Mouse (Mus musculus) gastrocnemius, postnatal 36 days (tissue): ENCODE measurements at regions not wholly inside any gene's neighbourhood (a gene's known extent, or its start where the extent isn't known, plus 50 kb on each side); places are given as distances from the start of the nearest gene placed in this dataset.

ENCODE experiments used
- DNase-seq, 2 experiments: peaks; one replicate each; pipeline ENCODE4 v3.0.0; 2022
- intact Hi-C: fragments of 180-260 bp; cut with DNase I; formaldehyde crosslinking; loops from one replicate; pipeline ENCODE4 v1.15.1; 2025

DNA sequence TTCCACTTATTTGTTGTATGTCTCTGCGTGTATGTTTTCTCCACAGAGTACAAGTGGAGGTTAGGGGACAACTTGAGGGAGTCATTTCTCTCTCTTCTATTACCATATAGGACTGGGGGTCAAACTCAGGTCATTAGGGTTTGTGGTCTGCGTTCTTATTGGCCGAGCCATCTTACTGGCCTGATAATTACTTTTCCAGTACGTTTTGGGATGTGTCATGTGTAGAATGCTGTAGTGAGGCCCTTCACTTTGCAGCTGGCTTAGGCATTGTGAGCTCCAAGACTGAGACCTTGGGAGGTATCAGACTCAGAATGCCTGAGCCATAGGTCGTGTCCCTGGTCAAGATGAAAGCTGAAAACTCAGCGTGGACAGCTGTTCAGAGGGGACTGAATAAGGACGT is 161.7 kb upstream of the 4931429L15Rik start:
- intact Hi-C loops, result no loop called here
- DNase-seq, result no peak

DNA sequence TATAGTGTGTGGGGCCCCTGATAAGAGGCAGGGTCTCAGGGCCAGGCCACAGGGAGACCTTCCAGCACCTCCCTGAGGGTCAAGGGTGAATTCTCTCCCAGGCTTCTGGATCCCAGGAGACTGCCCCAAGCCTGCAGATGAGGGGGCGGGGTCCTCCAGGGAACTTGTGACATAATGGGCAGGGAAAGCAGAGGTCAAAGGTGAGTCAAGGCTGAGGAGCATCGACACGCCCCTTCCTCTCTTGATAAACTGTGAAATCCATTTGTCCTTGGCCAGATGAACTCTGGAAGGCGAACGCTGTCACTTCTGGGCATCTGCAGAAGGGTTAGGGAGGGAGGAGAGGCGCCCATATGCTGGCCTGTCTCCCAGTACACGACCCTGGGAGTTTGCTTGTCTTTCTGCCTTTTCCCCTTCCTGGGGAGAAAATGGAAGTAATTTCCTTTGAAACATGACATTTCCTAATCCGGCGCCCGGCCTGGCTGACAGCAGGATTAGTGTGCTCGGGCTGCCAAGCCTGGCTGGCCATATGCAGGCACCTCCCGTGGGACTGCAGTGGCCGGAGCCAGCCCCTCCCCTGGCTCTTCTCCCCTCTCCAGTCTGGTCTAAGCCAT is 160.4 kb upstream of the 4931429L15Rik start:
- intact Hi-C loops, result no loop called here
- DNase-seq, result no peak

- intact Hi-C loops, result no loop called here
- DNase-seq, result no peak
Observed at GRCm38 (mm10) chr9:46478611-46479010, 158.8 kb upstream of the 4931429L15Rik start.

DNA sequence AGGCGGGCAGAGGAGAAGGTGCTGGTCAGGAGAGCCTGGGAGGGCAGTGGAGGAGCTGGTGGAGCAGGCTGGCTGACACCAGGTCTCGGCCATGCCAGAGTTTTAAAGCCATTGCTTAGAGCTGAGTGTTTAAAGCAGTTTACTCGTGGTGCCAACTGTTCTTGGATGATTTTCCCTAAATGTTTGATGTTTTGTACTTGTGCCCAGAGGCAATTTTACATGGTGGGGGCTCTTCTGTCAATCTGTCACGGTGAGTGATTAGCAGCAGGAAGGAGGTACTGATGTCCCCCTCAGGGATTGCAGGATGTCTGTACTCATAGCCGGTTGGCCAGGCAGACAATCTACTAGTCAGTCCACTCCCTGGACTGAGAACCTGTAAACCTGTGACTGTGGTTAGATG is 156.7 kb upstream of the 4931429L15Rik start:
- no peak for DNase-seq
- intact Hi-C loops, result no loop called here

DNA sequence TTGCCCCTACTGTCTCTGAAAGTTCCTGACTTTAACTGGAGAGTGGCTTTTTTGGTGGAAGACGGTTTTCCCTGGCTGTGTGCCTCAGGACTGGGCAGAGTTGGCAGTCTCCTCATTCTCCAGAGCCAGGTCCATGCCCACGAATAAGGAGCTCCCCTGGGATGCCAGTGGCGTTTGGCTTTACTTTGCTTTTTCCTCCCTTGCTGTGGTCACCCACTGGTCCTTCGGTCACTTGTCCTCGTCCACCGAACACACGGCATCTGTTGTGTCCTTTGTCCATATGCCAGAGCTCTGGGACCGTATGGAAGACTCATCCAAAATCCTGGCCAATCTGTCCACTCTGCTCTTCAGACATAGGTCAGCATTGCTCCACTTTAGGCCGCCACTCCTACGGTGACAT is 153.9 kb upstream of the 4931429L15Rik start:
- no peak for DNase-seq
- intact Hi-C loops, result no loop called here

- intact Hi-C loops, result no loop called here
- no peak for DNase-seq
Observed at GRCm38 (mm10) chr9:46469521-46469920, 149.7 kb upstream of the 4931429L15Rik start.

- intact Hi-C loops, result no loop called here
Observed at GRCm38 (mm10) chr9:46468306-46468705, 148.5 kb upstream of the 4931429L15Rik start.

DNA sequence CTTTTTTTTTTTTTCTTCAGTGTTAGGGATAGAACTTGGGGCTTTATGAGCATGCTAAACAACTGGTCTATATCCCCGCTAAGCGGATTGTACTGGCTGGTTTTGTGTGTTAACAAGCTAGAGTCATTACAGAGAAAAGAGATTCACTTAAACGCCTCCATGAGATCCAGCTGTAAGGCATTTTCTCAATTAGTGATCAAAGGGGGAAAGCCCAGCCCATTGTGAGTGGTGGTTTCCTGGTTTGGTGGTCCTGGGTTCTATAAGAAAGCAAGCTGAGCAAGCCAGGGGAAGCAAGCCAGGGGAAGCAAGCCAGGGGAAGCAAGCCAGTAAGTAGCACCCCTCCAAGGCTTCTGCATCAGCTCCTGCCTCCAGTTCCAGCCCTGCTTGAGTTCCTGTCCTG is 147.9 kb upstream of the 4931429L15Rik start:
- DNase-seq, result no peak

More at GRCm38 (mm10) chr9:46468306-46468705, 148.5 kb upstream of the 4931429L15Rik start:
- no peak for DNase-seq

GRCm38 (mm10) chr9:46462681-46463080 is 142.9 kb upstream of the 4931429L15Rik start:
- no peak for DNase-seq
- intact Hi-C loops, result no loop called here

More for the DNA sequence above, 147.9 kb upstream of the 4931429L15Rik start:
- intact Hi-C loops, result no loop called here

- no peak for DNase-seq
- intact Hi-C loops, result no loop called here
Observed at GRCm38 (mm10) chr9:46457945-46458344, 138.2 kb upstream of the 4931429L15Rik start.

DNA sequence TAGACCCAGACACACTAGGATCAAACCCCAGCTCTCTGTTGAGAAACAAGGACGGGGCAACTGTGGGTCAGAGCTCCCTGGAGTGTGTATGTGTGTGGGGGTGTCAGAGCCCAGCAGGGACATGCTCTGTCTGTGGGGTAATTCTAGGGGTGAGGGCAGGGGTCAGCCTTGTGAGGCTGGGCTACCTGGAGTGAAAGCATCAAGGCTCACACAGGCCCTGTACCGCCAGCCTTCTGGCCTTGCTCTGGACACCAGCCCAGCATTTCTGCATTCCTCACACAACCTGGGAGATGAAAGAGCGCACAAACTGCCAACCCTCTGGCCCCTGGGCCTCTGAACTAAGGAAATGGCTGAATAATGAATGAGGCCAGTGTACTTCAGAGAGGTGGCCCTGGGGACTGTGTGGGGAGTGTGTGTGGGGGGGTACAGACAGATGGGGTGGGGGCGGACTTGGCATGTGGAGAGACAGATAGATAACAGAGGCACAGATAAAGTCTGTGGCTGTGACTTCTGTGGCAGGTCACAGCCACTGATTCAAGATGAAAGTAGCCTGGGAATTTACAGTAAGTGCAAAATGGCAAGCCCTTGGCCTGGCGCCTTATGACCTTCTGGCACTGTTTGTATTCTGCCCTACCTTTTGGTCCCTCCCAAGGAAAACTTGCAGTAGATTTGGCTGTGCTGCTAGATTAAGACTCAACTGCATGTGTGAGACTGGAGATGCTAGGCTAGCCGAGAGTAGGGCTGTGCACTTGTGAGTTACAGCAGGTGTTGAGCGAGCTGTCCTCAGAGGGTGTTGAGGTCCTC is 135.2 kb upstream of the 4931429L15Rik start:
- no peak for DNase-seq
- intact Hi-C loops, result no loop called here

GRCm38 (mm10) chr9:46443191-46444095 is 123.7 kb upstream of the 4931429L15Rik start:
- no peak for DNase-seq
- intact Hi-C loops, result no loop called here

DNA sequence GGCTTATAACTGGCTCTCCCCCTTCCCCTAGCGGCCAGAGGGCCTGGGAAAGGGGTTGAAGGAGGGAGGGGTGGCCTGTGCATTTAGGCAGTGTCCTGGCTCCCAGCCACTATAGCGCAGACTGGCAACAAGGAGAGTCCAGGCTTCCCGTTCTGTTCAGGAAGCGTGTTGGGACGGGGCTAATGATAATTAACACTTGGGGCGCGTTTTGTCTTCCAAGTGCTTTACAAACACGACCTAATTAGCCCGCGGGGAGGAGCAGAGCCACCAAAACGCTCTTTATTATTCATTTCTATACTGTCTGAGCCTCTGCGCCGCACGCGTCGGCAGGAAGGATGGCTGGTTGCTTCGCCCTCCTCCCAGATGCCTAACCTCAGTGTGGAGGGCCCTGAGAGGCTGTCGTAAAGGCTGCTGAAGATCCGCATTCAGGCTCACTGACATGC is 123.0 kb upstream of the 4931429L15Rik start:
- DNase-seq, result no peak
- intact Hi-C loops, result no loop called here

DNA sequence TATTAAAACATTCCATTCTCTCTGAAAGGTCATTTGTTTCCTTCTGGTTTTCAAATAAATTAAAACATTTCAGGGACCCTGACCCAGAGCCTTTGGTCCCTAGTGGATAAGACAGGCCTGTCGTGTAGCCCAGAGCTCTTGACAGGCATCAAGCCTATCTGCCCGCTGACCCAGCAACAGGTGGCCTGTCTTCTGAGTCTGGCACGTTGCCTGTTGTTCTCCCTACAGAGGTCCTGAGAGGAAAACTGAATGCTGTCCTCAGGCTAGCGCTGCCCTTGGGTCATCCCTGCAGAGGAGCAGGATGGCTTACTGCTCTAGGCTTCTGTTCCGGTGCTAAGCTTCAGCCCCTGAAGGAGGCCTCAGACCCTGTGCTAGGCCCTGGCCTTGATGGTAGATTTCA is 120.4 kb upstream of the 4931429L15Rik start:
- intact Hi-C loops, result no loop called here

GRCm38 (mm10) chr9:46434700-46435099 is 114.9 kb upstream of the 4931429L15Rik start:
- intact Hi-C loops, result no loop called here
- DNase-seq, result no peak

More for the DNA sequence above, 120.4 kb upstream of the 4931429L15Rik start:
- no peak for DNase-seq

DNA sequence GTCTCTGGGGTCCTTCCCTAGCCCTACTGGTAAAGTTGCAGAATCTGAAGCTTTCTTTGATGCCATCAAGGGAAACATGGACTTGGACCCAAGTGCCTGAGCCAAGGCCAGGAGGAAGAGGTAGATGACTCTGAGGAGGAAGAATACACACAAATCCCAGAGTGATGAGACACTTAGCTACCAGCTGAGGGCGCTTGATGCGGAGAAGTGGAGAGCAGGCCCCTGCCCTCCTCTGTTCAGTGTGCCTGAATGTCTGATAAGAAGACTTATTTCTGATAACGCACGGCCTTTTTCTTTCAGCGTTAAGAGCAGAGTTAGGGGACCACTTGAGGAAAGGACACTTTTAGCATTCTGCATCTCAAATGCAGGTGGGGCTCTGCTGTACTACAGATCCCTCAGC is 113.9 kb upstream of the 4931429L15Rik start:
- intact Hi-C loops, result no loop called here

DNA sequence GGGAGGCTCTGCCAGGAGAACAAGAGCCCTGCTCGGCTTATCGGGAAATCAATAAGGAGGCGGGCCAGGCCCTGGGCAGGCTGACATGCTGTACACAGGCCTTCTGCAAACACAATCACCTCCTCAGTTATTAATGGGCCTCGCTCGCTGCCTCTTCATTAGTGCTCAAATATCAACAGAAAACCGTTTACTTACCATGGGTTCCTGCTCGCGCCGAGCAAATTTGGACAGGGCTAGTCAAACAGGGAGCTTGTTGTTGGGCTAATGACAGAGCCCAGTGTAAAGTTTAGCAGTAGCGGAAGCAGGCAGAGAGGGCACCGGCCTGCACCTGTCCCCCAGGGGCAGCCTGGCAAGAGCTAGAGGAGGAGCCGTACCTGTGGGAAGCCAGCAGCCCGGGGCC is 111.3 kb upstream of the 4931429L15Rik start:
- intact Hi-C loops, result no loop called here
- DNase-seq, result no peak

More for the DNA sequence above, 113.9 kb upstream of the 4931429L15Rik start:
- no peak for DNase-seq

- no peak for DNase-seq
- intact Hi-C loops, result no loop called here
Observed at GRCm38 (mm10) chr9:46423184-46423967, 103.6 kb upstream of the 4931429L15Rik start.

DNA sequence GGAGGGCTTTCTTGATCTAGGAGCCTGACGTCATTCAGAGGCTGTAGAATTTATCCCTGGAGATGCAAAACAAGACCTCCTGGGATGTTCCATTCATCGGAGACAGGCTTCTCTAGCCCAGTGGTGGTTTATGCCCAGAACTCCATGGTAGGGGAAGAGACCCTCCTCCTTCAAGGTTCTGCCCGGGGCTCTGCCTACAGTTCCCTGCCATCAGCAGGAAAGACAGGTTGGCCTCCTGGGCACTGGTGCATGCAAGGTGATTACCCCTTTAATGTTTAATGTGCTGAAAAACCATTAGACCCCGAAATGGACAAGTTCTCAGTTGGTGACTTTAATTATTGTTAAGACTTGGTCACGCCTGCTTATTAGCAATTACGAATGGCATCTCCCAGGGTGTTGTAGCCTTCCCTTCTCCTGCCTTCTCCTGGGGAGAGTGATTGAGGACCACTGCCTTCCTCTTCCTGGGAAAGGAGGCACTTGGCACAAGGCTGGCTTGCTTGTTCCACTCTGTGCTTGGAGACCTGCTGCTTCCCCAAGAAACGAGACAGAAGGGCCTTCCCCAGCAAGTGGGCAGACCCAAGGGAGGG is 102.0 kb upstream of the 4931429L15Rik start:
- intact Hi-C loops, result no loop called here
- DNase-seq, result no peak

DNA sequence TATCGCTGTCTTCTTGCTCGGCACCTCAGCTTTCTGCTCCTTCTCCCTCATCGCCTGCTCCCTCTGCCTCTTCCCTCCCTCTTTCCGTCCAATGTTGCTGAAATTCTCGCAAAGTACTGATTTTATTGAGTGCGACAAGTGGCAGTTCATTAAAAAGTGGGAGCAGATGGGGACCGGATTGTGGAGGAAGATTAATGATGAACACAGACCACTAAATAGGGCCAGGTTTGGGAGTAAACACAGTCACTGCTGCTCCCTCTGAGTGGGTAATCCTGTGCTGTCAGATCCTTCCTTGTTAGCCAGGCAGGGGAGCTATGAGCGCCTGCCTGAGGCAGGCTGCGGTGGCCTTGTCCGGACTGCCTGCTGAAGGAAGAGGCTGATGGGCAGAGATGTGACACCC is 91.9 kb upstream of the 4931429L15Rik start:
- intact Hi-C loops, result no loop called here
- DNase-seq, result no peak
